Mouse (Mus musculus): ENCODE measurements around the gene Olfr1390. TPM values are rescaled to one million over a fixed set of nuclear protein-coding genes. Genes with fewer than 3 reads are reported as not detected.

Olfr1390 gene
- total and polyA plus RNA-seq, 3 experiments, result not detected

GRCm38 (mm10) chr11:49322442-49322841 is 12.5 kb upstream of the Olfr1390 start, which contains the start of gene Olfr1391:
Olfr1391 (plus strand) TSS chr11:49322742.
- dilution Hi-C loops (cut with MboI; ENCODE audit: extremely low pct_ligation_motif_present, extremely low pct_unique_long_range_greater_than_20kb, low sequenced_read_pairs) (no loop called here), in situ Hi-C loops (cut with MboI; ENCODE audit: low pct_ligation_motif_present, low pct_unique_long_range_greater_than_20kb, low sequenced_read_pairs) (no loop called here)
- H3K27ac ChIP-seq (ENCODE audit: insufficient read depth, low read depth), result no peak within 1 kb of the TSS
- H3K4me3 ChIP-seq (replicated peaks in 1 of 3; ENCODE audit: low read depth in 2 of 3, low read length in 2 of 3, poor library complexity in 1 of 3), result no peak within 1 kb of the TSS
- H3K9ac ChIP-seq (ENCODE audit: insufficient read depth, low read depth), result no peak within 1 kb of the TSS
- DNase-seq (ENCODE audit: extremely low read depth), result no peak
- peaks cover 0 to 6% of the 10 kb centered on the region in 2 experiments; a peak in 1 of 4 replicates for H3K4me1 ChIP-seq (ENCODE audit: control insufficient read depth in 1 of 2, insufficient read depth in 2 of 2)
- H3K9me3 ChIP-seq (replicated peaks; ENCODE audit: low read length), result no peaks in the 10 kb centered on the region
- H3K4me2 ChIP-seq (ENCODE audit: insufficient read depth, low read depth, poor library complexity, severe bottlenecking), result no peak within 1 kb of the TSS
- TF ChIP-seq ETS1 (conservative IDR thresholded peaks at IDR 0.05; ENCODE audit: low read depth, low read length) (no peak), SMC3 (IDR thresholded peaks at IDR 0.05; ENCODE audit: low read depth, low read length) (no peak), NRF1 (IDR thresholded peaks at IDR 0.05; ENCODE audit: low read depth, low read length) (no peak), CHD2 (IDR thresholded peaks at IDR 0.05; ENCODE audit: low read length) (no peak), HCFC1 (IDR thresholded peaks at IDR 0.05; ENCODE audit: low read depth, low read length) (no peak), ZC3H11A (IDR thresholded peaks at IDR 0.05; ENCODE audit: low read depth, low read length) (no peak), USF1 (IDR thresholded peaks at IDR 0.05; ENCODE audit: low read depth, low read length) (no peak), TCF12 (IDR thresholded peaks at IDR 0.05; ENCODE audit: low read depth, low read length) (no peak), USF2 (conservative IDR thresholded peaks at IDR 0.05; ENCODE audit: low read depth, low read length) (no peak), KAT2A (IDR thresholded peaks at IDR 0.05; ENCODE audit: insufficient replicate concordance, low read length) (no peak), PAX5 (IDR thresholded peaks at IDR 0.05; ENCODE audit: low read length) (no peak), POLR2A (IDR thresholded peaks at IDR 0.05; ENCODE audit: low read depth, low read length) (no peak)
- H3K36me3 ChIP-seq (replicated peaks in 1 of 2; ENCODE audit: control insufficient read depth in 1 of 2, insufficient read depth in 1 of 2, low read length in 1 of 2), result no peaks in the 10 kb centered on the region
- H3K79me2 ChIP-seq (replicated peaks; ENCODE audit: control insufficient read depth, extremely low read depth, insufficient read depth, poor library complexity, severe bottlenecking), result no peaks in the 10 kb centered on the region
- H3K27me3 ChIP-seq (replicated peaks), result no peaks in the 10 kb centered on the region

- Histone ChIP-seq H3K27me3 (replicated peaks) (no peaks in the 10 kb centered on the region), H3K9ac (ENCODE audit: insufficient read depth, low read depth) (no peak overlapping the region), H3K79me2 (replicated peaks; ENCODE audit: control insufficient read depth, extremely low read depth, insufficient read depth, poor library complexity, severe bottlenecking) (no peaks in the 10 kb centered on the region), H3K36me3 (replicated peaks in 1 of 2; ENCODE audit: control insufficient read depth in 1 of 2, insufficient read depth in 1 of 2, low read length in 1 of 2) (no peaks in the 10 kb centered on the region), H3K4me2 (ENCODE audit: insufficient read depth, low read depth, poor library complexity, severe bottlenecking) (no peak overlapping the region), H3K4me3 (replicated peaks in 1 of 3; ENCODE audit: low read depth in 2 of 3, low read length in 2 of 3, poor library complexity in 1 of 3) (no peak overlapping the region), H3K27ac (ENCODE audit: insufficient read depth, low read depth) (no peak overlapping the region), H3K9me3 (replicated peaks; ENCODE audit: low read length) (no peaks in the 10 kb centered on the region), H3K4me1 (ENCODE audit: control insufficient read depth in 1 of 2, insufficient read depth in 2 of 2) (peaks cover 0 to 6% of the 10 kb centered on the region in 2 experiments; a peak in 1 of 4 replicates)
- no peak for DNase-seq (ENCODE audit: extremely low read depth)
- dilution Hi-C loops (cut with MboI; ENCODE audit: extremely low pct_ligation_motif_present, extremely low pct_unique_long_range_greater_than_20kb, low sequenced_read_pairs) (no loop called here), in situ Hi-C loops (cut with MboI; ENCODE audit: low pct_ligation_motif_present, low pct_unique_long_range_greater_than_20kb, low sequenced_read_pairs) (no loop called here)
- TF ChIP-seq RAD21 (IDR thresholded peaks at IDR 0.05; ENCODE audit: low read depth, low read length), result no peak
- no peak for TF ChIP-seq SMC3 (IDR thresholded peaks at IDR 0.05; ENCODE audit: low read depth, low read length)
- TF ChIP-seq IRF4 (IDR thresholded peaks at IDR 0.05; ENCODE audit: low read depth, low read length), result no peak
- TF ChIP-seq NRF1 (IDR thresholded peaks at IDR 0.05; ENCODE audit: low read depth, low read length), result no peak
These were observed 8.3 kb upstream of the Olfr1390 start for GRCm38 (mm10) chr11:49326726-49327125.

- Histone ChIP-seq H3K9me3 (replicated peaks; ENCODE audit: low read length) (no peaks in the 10 kb centered on the region), H3K4me3 (replicated peaks in 1 of 3; ENCODE audit: low read depth in 2 of 3, low read length in 2 of 3, poor library complexity in 1 of 3) (no peak overlapping the region), H3K4me1 (ENCODE audit: control insufficient read depth in 1 of 2, insufficient read depth in 2 of 2) (peaks cover 0 to 6% of the 10 kb centered on the region in 2 experiments; a peak in 1 of 4 replicates), H3K9ac (ENCODE audit: insufficient read depth, low read depth) (no peak overlapping the region), H3K79me2 (replicated peaks; ENCODE audit: control insufficient read depth, extremely low read depth, insufficient read depth, poor library complexity, severe bottlenecking) (no peaks in the 10 kb centered on the region), H3K36me3 (replicated peaks in 1 of 2; ENCODE audit: control insufficient read depth in 1 of 2, insufficient read depth in 1 of 2, low read length in 1 of 2) (no peaks in the 10 kb centered on the region), H3K27me3 (replicated peaks) (no peaks in the 10 kb centered on the region), H3K4me2 (ENCODE audit: insufficient read depth, low read depth, poor library complexity, severe bottlenecking) (no peak overlapping the region), H3K27ac (ENCODE audit: insufficient read depth, low read depth) (no peak overlapping the region)
- no peak for TF ChIP-seq EP300 (IDR thresholded peaks at IDR 0.05; ENCODE audit: low read length)
- TF ChIP-seq CHD2 (IDR thresholded peaks at IDR 0.05; ENCODE audit: low read length), result no peak
- no peak for TF ChIP-seq CHD1 (IDR thresholded peaks at IDR 0.05; ENCODE audit: low read depth, low read length)
- dilution Hi-C loops (cut with MboI; ENCODE audit: extremely low pct_ligation_motif_present, extremely low pct_unique_long_range_greater_than_20kb, low sequenced_read_pairs), result no loop called here
- DNase-seq (ENCODE audit: extremely low read depth), result no peak
- in situ Hi-C loops (cut with MboI; ENCODE audit: low pct_ligation_motif_present, low pct_unique_long_range_greater_than_20kb, low sequenced_read_pairs), result no loop called here
These were observed 5.3 kb upstream of the Olfr1390 start for GRCm38 (mm10) chr11:49329686-49330085.
